Mouse (Mus musculus) MEL (cell line): Measurements from ENCODE around the gene Slc25a25. TPM values are rescaled to one million over a fixed set of nuclear protein-coding genes. Genes with fewer than 3 reads are reported as not detected.

Experiments used
- DNase-seq: peaks from one replicate; pipeline ENCODE4 v3.0.0; 2011; ENCODE audit warnings: low read depth, low spot score
- H3K27ac ChIP-seq: 2 replicates; pipeline ENCODE4 v1.5.1; 2012; ENCODE audit warnings: low read depth, mild to moderate bottlenecking, control low read depth, low read length, moderate library complexity; ENCODE audit not compliant: control insufficient read depth
- H3K27me3 ChIP-seq, 2 experiments: fragments of 150-350 bp in 1 of 2; sonication (generic) in 1 of 2; 2 replicates each; pipeline ENCODE4 v1.6.1; 2012; ENCODE audit warnings: low read length in 2 of 2, mild to moderate bottlenecking in 2 of 2, improper control_type of control experiment in 1 of 2, moderate library complexity in 1 of 2; ENCODE audit not compliant: insufficient read depth in 2 of 2, control insufficient read depth in 1 of 2
- H3K36me3 ChIP-seq, 2 experiments: 2 replicates each; pipeline ENCODE4 v1.6.1; 2012 to 2014; ENCODE audit warnings: low read length in 2 of 2, improper control_type of control experiment in 1 of 2, inconsistent platforms in 1 of 2, mild to moderate bottlenecking in 1 of 2; ENCODE audit not compliant: insufficient read depth in 2 of 2, control insufficient read depth in 1 of 2
- H3K4me1 ChIP-seq, 2 experiments: fragments of 150-350 bp in 1 of 2; sonication (generic) in 1 of 2; 2 replicates each; pipeline ENCODE4 v1.6.1; 2012; ENCODE audit warnings: low read length in 2 of 2, improper control_type of control experiment in 1 of 2, mild to moderate bottlenecking in 1 of 2; ENCODE audit not compliant: insufficient read depth in 2 of 2, control insufficient read depth in 1 of 2
- H3K4me3 ChIP-seq, 2 experiments: fragments of 150-350 bp in 1 of 2; sonication (generic) in 1 of 2; 2 replicates each; pipeline ENCODE4 v1.5.1; 2012; ENCODE audit warnings: low read depth in 2 of 2, low read length in 2 of 2, mild to moderate bottlenecking in 2 of 2, moderate library complexity in 2 of 2, control low read depth in 1 of 2, improper control_type of control experiment in 1 of 2; ENCODE audit not compliant: control insufficient read depth in 1 of 2, insufficient read depth in 1 of 2
- H3K79me2 ChIP-seq: 2 replicates; pipeline ENCODE4 v1.6.1; 2012; ENCODE audit warnings: mild to moderate bottlenecking, low read length, moderate library complexity; ENCODE audit not compliant: control insufficient read depth, poor library complexity, insufficient read depth
- H3K9ac ChIP-seq: 2 replicates; pipeline ENCODE4 v1.6.1; 2012; ENCODE audit warnings: low read depth, mild to moderate bottlenecking, control low read depth, low read length, moderate library complexity; ENCODE audit not compliant: control insufficient read depth, poor library complexity, severe bottlenecking
- H3K9me3 ChIP-seq: fragments of 150-350 bp; sonication (generic); replicated peaks from 2 replicates; pipeline ENCODE4 v1.6.1; 2012; ENCODE audit warnings: mild to moderate bottlenecking, low read length, improper control_type of control experiment, moderate library complexity; ENCODE audit not compliant: insufficient read depth
- BHLHE40 ChIP-seq: IDR thresholded peaks from 2 replicates; pipeline ENCODE4 v1.6.1; 2012; ENCODE audit warnings: low read depth, mild to moderate bottlenecking, inconsistent platforms, low read length, improper control_type of control experiment, borderline replicate concordance
- E2F4 ChIP-seq: IDR thresholded peaks from 2 replicates; pipeline ENCODE4 v1.6.1; 2011; ENCODE audit warnings: low read depth, low read length, improper control_type of control experiment, borderline replicate concordance
- ELF1 ChIP-seq: IDR thresholded peaks from 2 replicates; pipeline ENCODE4 v1.6.1; 2014; ENCODE audit warnings: low read depth, mild to moderate bottlenecking, inconsistent platforms, low read length, improper control_type of control experiment, moderate library complexity
- EP300 ChIP-seq, 2 experiments: IDR thresholded peaks; 2 replicates each; pipeline ENCODE4 v1.6.1; 2011; ENCODE audit warnings: improper control_type of control experiment in 2 of 2, low read length in 2 of 2, low read depth in 1 of 2, mild to moderate bottlenecking in 1 of 2
- ETS1 ChIP-seq: IDR thresholded peaks from 2 replicates; pipeline ENCODE4 v1.6.1; 2012; ENCODE audit warnings: low read depth, mild to moderate bottlenecking, inconsistent platforms, low read length, improper control_type of control experiment, moderate library complexity
- GATA1 ChIP-seq: IDR thresholded peaks from 2 replicates; pipeline ENCODE4 v1.6.1; 2011; ENCODE audit warnings: low read depth, low read length, improper control_type of control experiment
- KAT2A ChIP-seq: conservative IDR thresholded peaks from 2 replicates; pipeline ENCODE4 v1.6.1; 2012; ENCODE audit warnings: low read depth, low read length, improper control_type of control experiment, inconsistent platforms
- MAFK ChIP-seq: IDR thresholded peaks from 2 replicates; pipeline ENCODE4 v1.6.1; 2011; ENCODE audit warnings: low read depth, mild to moderate bottlenecking, low read length, improper control_type of control experiment, borderline replicate concordance
- MAX ChIP-seq: IDR thresholded peaks from 2 replicates; pipeline ENCODE4 v1.6.1; 2011; ENCODE audit warnings: low read length, improper control_type of control experiment
- MAZ ChIP-seq: IDR thresholded peaks from 2 replicates; pipeline ENCODE4 v1.6.1; 2012; ENCODE audit warnings: low read depth, mild to moderate bottlenecking, inconsistent platforms, low read length, improper control_type of control experiment
- MYB ChIP-seq: IDR thresholded peaks from 2 replicates; pipeline ENCODE4 v1.6.1; 2011; ENCODE audit warnings: mild to moderate bottlenecking, low read depth, low read length, improper control_type of control experiment
- MYC ChIP-seq: IDR thresholded peaks from 2 replicates; pipeline ENCODE4 v1.6.1; 2011; ENCODE audit warnings: low read depth, mild to moderate bottlenecking, low read length, improper control_type of control experiment, moderate library complexity
- NELFE ChIP-seq: IDR thresholded peaks from 2 replicates; pipeline ENCODE4 v1.6.1; 2011; ENCODE audit warnings: low read depth, low read length, improper control_type of control experiment
- POLR2A ChIP-seq, 2 experiments: IDR thresholded peaks; 2 replicates each; pipeline ENCODE4 v1.6.1; 2011 to 2012; ENCODE audit warnings: low read length in 2 of 2, mild to moderate bottlenecking in 2 of 2, control low read depth in 1 of 2, improper control_type of control experiment in 1 of 2, low read depth in 1 of 2, moderate library complexity in 1 of 2; ENCODE audit not compliant: control insufficient read depth in 1 of 2, insufficient read depth in 1 of 2, poor library complexity in 1 of 2
- RCOR1 ChIP-seq: IDR thresholded peaks from 2 replicates; pipeline ENCODE4 v1.6.1; 2012; ENCODE audit warnings: low read depth, mild to moderate bottlenecking, inconsistent platforms, low read length, improper control_type of control experiment
- SMC3 ChIP-seq: IDR thresholded peaks from 2 replicates; pipeline ENCODE4 v1.6.1; 2011; ENCODE audit warnings: low read depth, low read length, improper control_type of control experiment
- TAL1 ChIP-seq: IDR thresholded peaks from 2 replicates; pipeline ENCODE4 v1.6.1; 2012; ENCODE audit warnings: mild to moderate bottlenecking, inconsistent platforms, low read length, moderate library complexity, mixed read lengths
- TBP ChIP-seq: IDR thresholded peaks from 2 replicates; pipeline ENCODE4 v1.8.0; 2011; ENCODE audit warnings: low read depth, low read length, improper control_type of control experiment
- TCF12 ChIP-seq: IDR thresholded peaks from 2 replicates; pipeline ENCODE4 v1.6.1; 2014; ENCODE audit warnings: low read depth, mild to moderate bottlenecking, inconsistent platforms, low read length, improper control_type of control experiment, moderate library complexity
- UBTF ChIP-seq: IDR thresholded peaks from 2 replicates; pipeline ENCODE4 v1.6.1; 2012; ENCODE audit warnings: low read depth, mild to moderate bottlenecking, inconsistent platforms, low read length, improper control_type of control experiment, moderate library complexity, borderline replicate concordance; ENCODE audit not compliant: insufficient read depth
- USF1 ChIP-seq: IDR thresholded peaks from 2 replicates; pipeline ENCODE4 v1.6.1; 2014; ENCODE audit warnings: low read depth, mild to moderate bottlenecking, inconsistent platforms, low read length, improper control_type of control experiment, moderate library complexity
- ZC3H11A ChIP-seq: IDR thresholded peaks from 2 replicates; pipeline ENCODE4 v1.6.1; 2012; ENCODE audit warnings: low read depth, mild to moderate bottlenecking, inconsistent platforms, low read length, improper control_type of control experiment
- ZNF384 ChIP-seq: IDR thresholded peaks from 2 replicates; pipeline ENCODE4 v1.6.1; 2012; ENCODE audit warnings: low read depth, mild to moderate bottlenecking, inconsistent platforms, low read length, improper control_type of control experiment
- polyA plus RNA-seq, 2 experiments: library from polyadenylated mRNA; stranded (reverse) in 1 of 2; unstranded in 1 of 2; fragments of >175 nt in 1 of 2; fragments of >200 nt in 1 of 2; gene quantifications; 2 replicates each; pipeline versions ENCODE4 v1.2.1 to v1.2.4; 2012; ENCODE audit warnings: low replicate concordance in 2 of 2, low read depth in 1 of 2; ENCODE audit not compliant: insufficient read length in 2 of 2, insufficient read depth in 1 of 2, missing spikeins in 1 of 2
- total RNA-seq: library from RNA; depleted of rRNA; stranded (reverse); fragments of 300-350 nt; gene quantifications from 2 replicates; pipeline ENCODE4 v1.2.3, GENCODE M21; 2012

Gene Slc25a25
- total and polyA plus RNA-seq, 3 experiments: 22.3 to 32.5 TPM; not detected in 1

DNA sequence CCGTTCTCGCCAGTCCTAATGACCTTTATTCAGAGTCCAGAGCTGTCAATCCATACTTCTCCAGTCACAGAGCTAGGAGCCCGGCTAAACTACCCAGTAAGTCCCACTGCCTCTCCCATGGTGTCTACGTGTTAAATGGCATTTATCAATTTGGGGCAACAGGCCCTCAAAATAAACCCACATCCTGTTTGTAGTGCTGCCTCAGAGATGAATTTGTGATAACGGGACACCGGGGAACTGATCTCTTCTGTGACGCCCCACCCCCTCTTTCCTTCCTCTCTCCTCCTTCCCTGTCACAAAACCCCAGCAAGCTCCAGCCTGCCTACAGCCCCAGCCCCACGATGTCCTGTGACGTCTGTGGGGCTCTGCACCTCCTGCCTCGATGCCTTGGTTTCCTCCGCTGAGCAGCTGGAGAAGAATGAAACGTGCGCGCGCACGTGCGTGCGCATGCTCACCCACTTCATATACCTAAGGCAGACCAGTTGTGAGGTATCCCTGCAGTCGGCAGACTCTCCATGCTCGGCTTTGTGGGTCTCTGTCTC lies 44.0 kb upstream of the Slc25a25 start (continued):
- TF ChIP-seq MYB (peak; percentile 59), RCOR1 (peak; percentile 88), NELFE (peak; percentile 83), MAX (peak; percentile 95), ZNF384 (no peak), ZC3H11A (no peak; the same call in 1 of the 2 replicates), SMC3 (no peak), BHLHE40 (peak; percentile 96), ETS1 (peak; percentile 93), MAFK (peak; percentile 71)

DNA sequence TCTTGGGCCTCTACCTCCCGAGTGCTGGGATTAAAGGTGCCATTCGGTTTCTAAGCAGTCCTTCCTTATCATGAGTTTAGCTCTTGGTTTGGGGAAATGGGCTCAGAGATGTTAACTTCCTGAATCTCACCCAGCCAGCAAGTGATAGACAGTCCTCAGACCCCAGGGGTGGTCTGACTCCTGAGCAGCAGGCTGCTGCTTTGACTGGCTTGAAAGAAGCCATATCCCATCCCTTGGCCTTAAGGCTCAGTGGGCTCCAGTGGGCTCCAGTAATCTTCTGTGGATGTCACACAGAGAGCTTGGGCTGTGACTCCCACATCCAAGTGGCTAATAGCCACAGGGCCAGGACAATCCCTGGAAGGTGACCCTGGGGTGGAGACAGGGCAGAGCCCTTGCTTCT lies 43.3 kb upstream of the Slc25a25 start:
- H3K4me3 ChIP-seq: peak overlapping the region; percentile 25 to 41; a peak in 3 of 4 replicates
- H3K9ac ChIP-seq: peak overlapping the region; percentile 48
- H3K36me3 ChIP-seq: peaks cover 0 to 19% of the 10 kb centered on the region in 2 experiments; a peak in 2 of 4 replicates
- H3K27ac ChIP-seq: peak overlapping the region; percentile 97
- peak; percentile 88 for DNase-seq
- peaks cover 17 to 33% of the 10 kb centered on the region in 2 experiments for H3K4me1 ChIP-seq
- no peaks in the 10 kb centered on the region for H3K27me3 ChIP-seq
- H3K79me2 ChIP-seq: no peaks in the 10 kb centered on the region; the same call in 1 of the 2 replicates
- H3K9me3 ChIP-seq: no peaks in the 10 kb centered on the region
- no peak for TF ChIP-seq POLR2A (IDR thresholded peaks at IDR 0.05; ENCODE audit: control insufficient read depth in 1 of 2, insufficient read depth in 1 of 2, low read depth in 1 of 2, low read length in 2 of 2, poor library complexity in 1 of 2)
- 0 out of 2 replicates have a peak, but pooled peaks have one; percentile 57 for TF ChIP-seq ETS1
- 0 out of 2 replicates have a peak, but pooled peaks have one; percentile 40 for TF ChIP-seq MYC
- TF ChIP-seq KAT2A: no peak
- no peak for TF ChIP-seq E2F4
- TF ChIP-seq ZNF384: no peak
- no peak for TF ChIP-seq USF1
- TF ChIP-seq ZC3H11A: no peak
- TF ChIP-seq TCF12: peak; percentile 40; the same call in 1 of the 2 replicates
- no peak for TF ChIP-seq NELFE
- TF ChIP-seq ELF1: peak; percentile 37; the same call in 1 of the 2 replicates
- 0 out of 2 replicates have a peak, but pooled peaks have one; percentile 4 for TF ChIP-seq TAL1
- peak; percentile 75 for TF ChIP-seq GATA1
- peak; percentile 71 for TF ChIP-seq RCOR1
- TF ChIP-seq TBP: peak; percentile 98
- 0 out of 2 replicates have a peak, but pooled peaks have one; percentile 48 for TF ChIP-seq MAZ
- no peak for TF ChIP-seq SMC3
- TF ChIP-seq EP300 (IDR thresholded peaks at IDR 0.05; ENCODE audit: low read depth in 1 of 2, low read length in 2 of 2): peak; percentile 66 to 74
- TF ChIP-seq UBTF: peak; percentile 98
